Mouse (Mus musculus) lung, adult 2 months (tissue): ENCODE results near the gene Pdzd4. TPM values are rescaled to one million over a fixed set of nuclear protein-coding genes. Genes with fewer than 3 reads are reported as not detected.

Experiments
- DNase-seq: peaks from one replicate; pipeline ENCODE4 v3.0.0; 2022
- H3K4me1 ChIP-seq: fragments of 200-500 bp; 2 replicates; pipeline ENCODE4 v1.6.1; 2011; ENCODE audit warnings: low read length; ENCODE audit not compliant: control insufficient read depth, insufficient read depth
- H3K4me3 ChIP-seq: fragments of 200-500 bp; replicated peaks from 2 replicates; pipeline ENCODE3; 2011; ENCODE audit warnings: low read depth, mild to moderate bottlenecking, control low read depth, low read length; ENCODE audit errors: extremely low read depth
- CTCF ChIP-seq: fragments of 200-500 bp; IDR thresholded peaks from 2 replicates; pipeline ENCODE4 v1.5.1; 2011; ENCODE audit warnings: mild to moderate bottlenecking, low read length, control low read depth; ENCODE audit not compliant: insufficient read depth
- POLR2A ChIP-seq: fragments of 200-500 bp; IDR thresholded peaks from 2 replicates; pipeline ENCODE4 v1.6.1; 2011; ENCODE audit warnings: low read depth, mild to moderate bottlenecking, control low read depth, low read length, borderline replicate concordance; ENCODE audit errors: extremely low read depth
- WGBS: fragments of 180-500 bp; shearing (Covaris S2); methylation state at CpG from one replicate; pipeline ENCODE4 v1.1.7; 2018; 5-methylcytosine and 5-hydroxymethylcytosine counted together
- polyA plus RNA-seq: library from polyadenylated mRNA; depleted of rRNA; stranded (reverse); fragments of >200 nt; gene quantifications from 2 replicates; pipeline ENCODE4 v1.2.3, GENCODE M21; 2012; rRNA removed

The Pdzd4 gene
- polyA plus RNA-seq, 1 experiment: 2.2 TPM

DNA sequence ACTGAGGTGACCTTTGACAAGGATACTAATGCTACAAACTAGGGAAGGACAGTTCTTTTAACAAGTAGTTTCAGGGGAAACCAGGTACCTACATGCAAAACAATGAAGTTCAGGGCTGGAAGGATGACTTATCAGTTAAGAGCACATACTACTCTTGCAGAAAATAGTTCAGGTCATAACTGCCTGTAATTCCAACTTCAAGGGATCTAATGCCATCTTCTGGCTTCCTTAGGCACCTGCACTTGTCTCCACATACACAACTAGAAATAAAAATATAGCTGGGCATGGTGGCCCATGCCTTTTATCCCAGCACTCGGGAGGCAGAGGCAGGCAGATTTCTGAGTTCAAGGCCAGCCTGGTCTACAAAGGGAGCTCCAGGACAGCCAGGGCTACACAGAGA, 75.8 kb downstream of the Pdzd4 start:
- WGBS: 97% methylated on average over 1 of the region's 1 CpGs
- H3K4me1 ChIP-seq: no peaks in the 10 kb centered on the region
- no peak for DNase-seq
- H3K4me3 ChIP-seq: no peak overlapping the region
- TF ChIP-seq CTCF (no peak), POLR2A (no peak)

- no peak for DNase-seq
- no peak overlapping the region for H3K4me3 ChIP-seq
- TF ChIP-seq CTCF: no peak
- no peak for TF ChIP-seq POLR2A
- no peaks in the 10 kb centered on the region for H3K4me1 ChIP-seq
- WGBS: 50% methylated on average over 1 of the region's 1 CpGs
Observed at GRCm38 (mm10) chrX:73744774-73745481, 79.8 kb downstream of the Pdzd4 start.

Other genes starting within 250 kb of the Pdzd4 start
- gene Dusp9, start 185.6 kb downstream of the Pdzd4 start, polyA plus RNA-seq: 1.3 and 1.4 TPM in 2 replicates
- gene Pnck, start 164.9 kb downstream of the Pdzd4 start, polyA plus RNA-seq: 5.1 and 6.1 TPM in 2 replicates
- gene Slc6a8, start 151.8 kb downstream of the Pdzd4 start, polyA plus RNA-seq: 47.8 and 59.1 TPM in 2 replicates
- gene Bcap31, start 108.8 kb downstream of the Pdzd4 start, polyA plus RNA-seq: 39.7 and 71.0 TPM in 2 replicates
- gene Abcd1, start 108.4 kb downstream of the Pdzd4 start, polyA plus RNA-seq: 49.9 and 53.6 TPM in 2 replicates
- gene Plxnb3, start 67.9 kb downstream of the Pdzd4 start, polyA plus RNA-seq: 1.3 and 1.4 TPM in 2 replicates
- 7.1 and 13.1 TPM in 2 replicates for gene Srpk3, start 50.6 kb downstream of the Pdzd4 start, polyA plus RNA-seq
- gene Idh3g, start 38.1 kb downstream of the Pdzd4 start, polyA plus RNA-seq: 144 and 247 TPM in 2 replicates
- gene Ssr4, start 37.9 kb downstream of the Pdzd4 start, polyA plus RNA-seq: 153 and 171 TPM in 2 replicates
- not detected in 2 replicates for gene Avpr2, start 67.1 kb upstream of the Pdzd4 start, polyA plus RNA-seq
- gene L1cam, start 71.1 kb upstream of the Pdzd4 start, polyA plus RNA-seq: 6.6 and 9.4 TPM in 2 replicates
- 27.8 and 39.0 TPM in 2 replicates for gene Arhgap4, start 96.9 kb upstream of the Pdzd4 start, polyA plus RNA-seq
- gene Naa10, start 97.0 kb upstream of the Pdzd4 start, polyA plus RNA-seq: 33.3 and 42.6 TPM in 2 replicates
- 37.5 and 42.3 TPM in 2 replicates for gene Renbp, start 105.9 kb upstream of the Pdzd4 start, polyA plus RNA-seq
- gene Hcfc1, start 141.4 kb upstream of the Pdzd4 start, polyA plus RNA-seq: 61.4 and 62.6 TPM in 2 replicates
- gene Irak1, start 198.9 kb upstream of the Pdzd4 start, polyA plus RNA-seq: 152 and 177 TPM in 2 replicates